ENCODE assay signal across 28 mouse cellular contexts in genomic region chr16:35120603-35121002, GRCm38 (mm10). TPM values are rescaled to one million over a fixed set of nuclear protein-coding genes. Genes with fewer than 3 reads are reported as not detected.
"Had no signal": no experiment of that assay in that cellular context is flagged by ENCODE, and none has a peak within 500 bp of the region (broad histone marks: within the 10 kb centered on the region; RNA-seq: fewer than 3 reads in every experiment).

No protein-coding gene starts in this region.

- H3K9me3 ChIP-seq: embryonic facial prominence, embryonic 10.5 days; embryonic facial prominence, embryonic 12.5 days; embryonic facial prominence, embryonic 13.5 days; embryonic facial prominence, embryonic 15.5 days; forebrain, embryonic 12.5 days; forebrain, embryonic 13.5 days; forebrain, embryonic 15.5 days; heart, embryonic 10.5 days had no signal

- H3K9ac ChIP-seq: embryonic facial prominence, embryonic 12.5 days; embryonic facial prominence, embryonic 13.5 days; embryonic facial prominence, embryonic 15.5 days; forebrain, embryonic 12.5 days; forebrain, embryonic 13.5 days; forebrain, embryonic 15.5 days; forebrain, postnatal 0 days had no signal

- H3K4me3 ChIP-seq: embryonic facial prominence, embryonic 10.5 days; embryonic facial prominence, embryonic 12.5 days; embryonic facial prominence, embryonic 13.5 days; embryonic facial prominence, embryonic 15.5 days; erythroblast, embryonic 14.5 days; forebrain, embryonic 10.5 days; forebrain, embryonic 12.5 days; forebrain, embryonic 13.5 days; forebrain, embryonic 15.5 days; gastrocnemius, adult 2 months; heart, adult 2 months; heart, embryonic 10.5 days had no signal

- H3K27me3 ChIP-seq: embryonic facial prominence, embryonic 12.5 days; embryonic facial prominence, embryonic 13.5 days; embryonic facial prominence, embryonic 15.5 days; forebrain, embryonic 13.5 days; forebrain, embryonic 15.5 days had no signal

- DNase-seq: cerebellum, adult 9-10 months; cerebellum, adult 9-11 months; cerebellum, postnatal 10 days; cerebellum, postnatal 14 days; cerebellum, postnatal 25 days; cerebellum, postnatal 36 days; embryo, embryonic 11 days; forebrain, postnatal 0 days; gastrocnemius, adult 2 months; gastrocnemius, postnatal 10 days; gastrocnemius, postnatal 14 days; gastrocnemius, postnatal 25 days; gastrocnemius, postnatal 36 days; heart, adult 18-20 months; heart, adult 2 months had no signal

- H3K27ac ChIP-seq: embryonic facial prominence, embryonic 10.5 days; embryonic facial prominence, embryonic 12.5 days; embryonic facial prominence, embryonic 13.5 days; embryonic facial prominence, embryonic 15.5 days; forebrain, embryonic 10.5 days; forebrain, embryonic 12.5 days; forebrain, embryonic 13.5 days; forebrain, embryonic 15.5 days; gastrocnemius, adult 2 months; heart, adult 2 months had no signal

- H3K36me3 ChIP-seq: embryonic facial prominence, embryonic 10.5 days; embryonic facial prominence, embryonic 12.5 days; embryonic facial prominence, embryonic 13.5 days; embryonic facial prominence, embryonic 15.5 days; forebrain, embryonic 10.5 days; forebrain, embryonic 12.5 days; forebrain, embryonic 15.5 days had no signal

- H3K4me1 ChIP-seq: forebrain, embryonic 12.5 days; forebrain, embryonic 13.5 days; forebrain, embryonic 15.5 days had no signal

- ATAC-seq: forebrain, embryonic 13.5 days; forebrain, embryonic 15.5 days; forebrain, embryonic 16.5 days; forebrain, postnatal 0 days had no signal

- H3K4me2 ChIP-seq: embryonic facial prominence, embryonic 12.5 days; embryonic facial prominence, embryonic 13.5 days; embryonic facial prominence, embryonic 15.5 days; forebrain, embryonic 12.5 days; forebrain, embryonic 13.5 days; forebrain, embryonic 15.5 days had no signal

RNA-seq across cellular contexts. Expression of gene Adcy5, which starts 34.1 kb away (rescaled TPM):
- total RNA-seq: common myeloid progenitor, adult 5-6 weeks; granulocyte monocyte progenitor cell, adult 5-6 weeks had no signal
- polyA plus RNA-seq: erythroblast, embryonic 14.5 days had no signal
